Mouse (Mus musculus) thymus, postnatal 0 days (tissue): ENCODE measurements around the gene Rwdd2a. TPM values are rescaled to one million over a fixed set of nuclear protein-coding genes. Genes with fewer than 3 reads are reported as not detected.

Source experiments
- DNase-seq: peaks from one replicate; pipeline ENCODE4 v3.0.0-alpha.2; 2015; ENCODE audit warnings: low spot score
- polyA plus RNA-seq: library from polyadenylated mRNA; unstranded; fragments of >200 nt; fragmentation: Nextera tagmentation; extraction: Ambion mirVana; gene quantifications from 2 replicates; pipeline ENCODE4 v1.2.1, GENCODE M21; 2015

The Rwdd2a gene
- 6.2 and 7.3 TPM in 2 replicates for polyA plus RNA-seq

- peak; percentile 95 for DNase-seq
Observed at GRCm38 (mm10) chr9:86571540-86572135, at the start of gene Rwdd2a, which contains the start of gene Pgm3. Gene Rwdd2a, plus strand, starts transcription at chr9:86571991. Gene Pgm3, minus strand, starts transcription at chr9:86571842.

- DNase-seq, result no peak
Observed at GRCm38 (mm10) chr9:86522335-86522734, 49.5 kb upstream of the Rwdd2a start.

- no peak for DNase-seq
Observed at GRCm38 (mm10) chr9:86525600-86525999, 46.2 kb upstream of the Rwdd2a start.

GRCm38 (mm10) chr9:86534071-86534470 lies 37.7 kb upstream of the Rwdd2a start:
- DNase-seq, result no peak

- DNase-seq, result no peak
Observed at GRCm38 (mm10) chr9:86543451-86543850, 28.3 kb upstream of the Rwdd2a start.

- DNase-seq, result no peak
Observed at GRCm38 (mm10) chr9:86544559-86544958, 27.2 kb upstream of the Rwdd2a start.

- DNase-seq, result no peak
Observed at GRCm38 (mm10) chr9:86549637-86550162, 22.1 kb upstream of the Rwdd2a start.

GRCm38 (mm10) chr9:86550717-86551116 lies 21.1 kb upstream of the Rwdd2a start:
- no peak for DNase-seq

- DNase-seq, result no peak
Observed at GRCm38 (mm10) chr9:86553886-86554285, 17.9 kb upstream of the Rwdd2a start.

- no peak for DNase-seq
Observed at GRCm38 (mm10) chr9:86554641-86555040, 17.1 kb upstream of the Rwdd2a start.

- no peak for DNase-seq
Observed at GRCm38 (mm10) chr9:86560543-86560942, 11.2 kb upstream of the Rwdd2a start.

GRCm38 (mm10) chr9:86569314-86569910 lies 2.4 kb upstream of the Rwdd2a start:
- no peak for DNase-seq

- no peak for DNase-seq
Observed at GRCm38 (mm10) chr9:86570261-86570890, 1.4 kb upstream of the Rwdd2a start.

GRCm38 (mm10) chr9:86570946-86571345 lies 845 bp upstream of the Rwdd2a start:
- no peak for DNase-seq

GRCm38 (mm10) chr9:86572196-86572595 lies 405 bp downstream of the Rwdd2a start:
- peak; percentile 59 for DNase-seq

- peak; percentile 87 for DNase-seq
Observed at GRCm38 (mm10) chr9:86572636-86573291, 973 bp downstream of the Rwdd2a start.

- no peak for DNase-seq
Observed at GRCm38 (mm10) chr9:86573616-86574303, 2.0 kb downstream of the Rwdd2a start.

- no peak for DNase-seq
Observed at GRCm38 (mm10) chr9:86575178-86575577, 3.4 kb downstream of the Rwdd2a start.

GRCm38 (mm10) chr9:86579657-86580056 lies 7.9 kb downstream of the Rwdd2a start:
- peak; percentile 25 for DNase-seq

- DNase-seq, result peak; percentile 71
Observed at GRCm38 (mm10) chr9:86583740-86584139, 11.9 kb downstream of the Rwdd2a start.
